Mouse (Mus musculus): ENCODE results near the gene Cfi. TPM values are rescaled to one million over a fixed set of nuclear protein-coding genes. Genes with fewer than 3 reads are reported as not detected.
A peak's percentile ranks its signal among the peaks of the same experiment; 100 is the strongest.

Gene Cfi
- polyA plus RNA-seq, 1 experiment from 2014 or later: not detected

- no peak overlapping the region for H3K4me2 ChIP-seq (ENCODE audit: low read depth)
- H3K36me3 ChIP-seq (ENCODE audit: control insufficient read depth, insufficient read depth, low read length): peaks cover 5% of the 10 kb centered on the region
- H3K4me3 ChIP-seq (ENCODE audit: low read depth, low read length): no peak overlapping the region
- H3K27ac ChIP-seq (ENCODE audit: low read depth, low read length): no peak overlapping the region
- 62% methylated on average over 5 of the region's 5 CpGs for WGBS
- H3K27me3 ChIP-seq (ENCODE audit: control insufficient read depth, insufficient read depth, low read length): no peaks in the 10 kb centered on the region
- ATAC-seq (ENCODE audit: insufficient read depth, low FRiP score, low TSS enrichment) (no peak), DNase-seq (ENCODE audit: low spot score) (no peak)
- no peak overlapping the region for H3K9ac ChIP-seq (ENCODE audit: low read length)
- H3K9me3 ChIP-seq (ENCODE audit: control insufficient read depth, low read length): no peaks in the 10 kb centered on the region
- H3K4me1 ChIP-seq (ENCODE audit: control insufficient read depth, insufficient read depth, low read length): no peaks in the 10 kb centered on the region
Observed at GRCm38 (mm10) chr3:129823293-129823692, 12.4 kb upstream of the Cfi start.

- DNase-seq (ENCODE audit: low spot score) (no peak), ATAC-seq (ENCODE audit: insufficient read depth, low FRiP score, low TSS enrichment) (no peak)
- 92% methylated on average over 4 of the region's 4 CpGs for WGBS
- Histone ChIP-seq H3K36me3 (ENCODE audit: control insufficient read depth, insufficient read depth, low read length) (peaks cover 5% of the 10 kb centered on the region), H3K27ac (ENCODE audit: low read depth, low read length) (no peak overlapping the region), H3K4me1 (ENCODE audit: control insufficient read depth, insufficient read depth, low read length) (no peaks in the 10 kb centered on the region), H3K9me3 (ENCODE audit: control insufficient read depth, low read length) (no peaks in the 10 kb centered on the region), H3K9ac (ENCODE audit: low read length) (no peak overlapping the region), H3K27me3 (ENCODE audit: control insufficient read depth, insufficient read depth, low read length) (no peaks in the 10 kb centered on the region), H3K4me3 (ENCODE audit: low read depth, low read length) (no peak overlapping the region), H3K4me2 (ENCODE audit: low read depth) (no peak overlapping the region)
Observed at GRCm38 (mm10) chr3:129824146-129824545, 11.5 kb upstream of the Cfi start.

GRCm38 (mm10) chr3:129824891-129825290, 10.8 kb upstream of the Cfi start:
- Histone ChIP-seq H3K27me3 (ENCODE audit: control insufficient read depth, insufficient read depth, low read length) (no peaks in the 10 kb centered on the region), H3K4me1 (ENCODE audit: control insufficient read depth, insufficient read depth, low read length) (peaks cover 7% of the 10 kb centered on the region), H3K9ac (ENCODE audit: low read length) (no peak overlapping the region), H3K9me3 (ENCODE audit: control insufficient read depth, low read length) (no peaks in the 10 kb centered on the region), H3K4me3 (ENCODE audit: low read depth, low read length) (no peak overlapping the region), H3K27ac (ENCODE audit: low read depth, low read length) (no peak overlapping the region), H3K4me2 (ENCODE audit: low read depth) (no peak overlapping the region), H3K36me3 (ENCODE audit: control insufficient read depth, insufficient read depth, low read length) (peaks cover 5% of the 10 kb centered on the region)
- WGBS: 95% methylated on average over 10 of the region's 10 CpGs
- DNase-seq (ENCODE audit: low spot score): no peak
- no peak for ATAC-seq (ENCODE audit: insufficient read depth, low FRiP score, low TSS enrichment)

- H3K27me3 ChIP-seq (ENCODE audit: control insufficient read depth, insufficient read depth, low read length): no peaks in the 10 kb centered on the region
- H3K4me1 ChIP-seq (ENCODE audit: control insufficient read depth, insufficient read depth, low read length): peaks cover 9% of the 10 kb centered on the region
- WGBS: 89% methylated on average over 10 of the region's 10 CpGs
- no peak overlapping the region for H3K27ac ChIP-seq (ENCODE audit: low read depth, low read length)
- no peak overlapping the region for H3K4me3 ChIP-seq (ENCODE audit: low read depth, low read length)
- no peak overlapping the region for H3K4me2 ChIP-seq (ENCODE audit: low read depth)
- H3K9me3 ChIP-seq (ENCODE audit: control insufficient read depth, low read length): no peaks in the 10 kb centered on the region
- ATAC-seq (ENCODE audit: insufficient read depth, low FRiP score, low TSS enrichment) (no peak), DNase-seq (ENCODE audit: low spot score) (no peak)
- no peak overlapping the region for H3K9ac ChIP-seq (ENCODE audit: low read length)
- peaks cover 5% of the 10 kb centered on the region for H3K36me3 ChIP-seq (ENCODE audit: control insufficient read depth, insufficient read depth, low read length)
Observed at GRCm38 (mm10) chr3:129826691-129827090, 9.0 kb upstream of the Cfi start.

GRCm38 (mm10) chr3:129827691-129828090, 8.0 kb upstream of the Cfi start:
- no peak overlapping the region for H3K9ac ChIP-seq (ENCODE audit: low read length)
- H3K4me3 ChIP-seq (ENCODE audit: low read depth, low read length): no peak overlapping the region
- ATAC-seq (ENCODE audit: insufficient read depth, low FRiP score, low TSS enrichment) (no peak), DNase-seq (ENCODE audit: low spot score) (no peak)
- peaks cover 5% of the 10 kb centered on the region for H3K36me3 ChIP-seq (ENCODE audit: control insufficient read depth, insufficient read depth, low read length)
- H3K4me2 ChIP-seq (ENCODE audit: low read depth): no peak overlapping the region
- no peaks in the 10 kb centered on the region for H3K27me3 ChIP-seq (ENCODE audit: control insufficient read depth, insufficient read depth, low read length)
- no peak overlapping the region for H3K27ac ChIP-seq (ENCODE audit: low read depth, low read length)
- H3K4me1 ChIP-seq (ENCODE audit: control insufficient read depth, insufficient read depth, low read length): peaks cover 9% of the 10 kb centered on the region
- 93% methylated on average over 5 of the region's 5 CpGs for WGBS
- no peaks in the 10 kb centered on the region for H3K9me3 ChIP-seq (ENCODE audit: control insufficient read depth, low read length)

- Histone ChIP-seq H3K9ac (ENCODE audit: low read length) (peak overlapping the region; percentile 84), H3K4me3 (ENCODE audit: low read depth, low read length) (peak overlapping the region; percentile 92), H3K4me2 (ENCODE audit: low read depth) (peak overlapping the region; percentile 49), H3K27ac (ENCODE audit: low read depth, low read length) (peak overlapping the region; percentile 82; the same call in 1 of the 2 replicates), H3K27me3 (ENCODE audit: control insufficient read depth, insufficient read depth, low read length) (no peaks in the 10 kb centered on the region), H3K36me3 (ENCODE audit: control insufficient read depth, insufficient read depth, low read length) (peaks cover 4% of the 10 kb centered on the region), H3K9me3 (ENCODE audit: control insufficient read depth, low read length) (no peaks in the 10 kb centered on the region), H3K4me1 (ENCODE audit: control insufficient read depth, insufficient read depth, low read length) (peaks cover 9% of the 10 kb centered on the region)
- no peak for DNase-seq (ENCODE audit: low spot score)
- ATAC-seq (ENCODE audit: insufficient read depth, low FRiP score, low TSS enrichment): no peak
- WGBS: under 1% methylated on average over 41 of the region's 45 CpGs
Observed at GRCm38 (mm10) chr3:129830626-129831025, 5.1 kb upstream of the Cfi start.

GRCm38 (mm10) chr3:129831035-129831568, 4.6 kb upstream of the Cfi start, which contains the start of gene Gar1:
TSS of gene Gar1 (minus strand) at chr3:129831396.
- ATAC-seq (ENCODE audit: insufficient read depth, low FRiP score, low TSS enrichment) (peak; percentile 93), DNase-seq (ENCODE audit: low spot score) (peak; percentile 97)
- Histone ChIP-seq H3K9ac (ENCODE audit: low read length) (peak within 1 kb of the TSS; percentile 84), H3K27me3 (ENCODE audit: control insufficient read depth, insufficient read depth, low read length) (no peaks in the 10 kb centered on the region), H3K36me3 (ENCODE audit: control insufficient read depth, insufficient read depth, low read length) (peaks cover 3% of the 10 kb centered on the region), H3K4me1 (ENCODE audit: control insufficient read depth, insufficient read depth, low read length) (peaks cover 9% of the 10 kb centered on the region), H3K4me3 (ENCODE audit: low read depth, low read length) (peak within 1 kb of the TSS; percentile 92), H3K9me3 (ENCODE audit: control insufficient read depth, low read length) (no peaks in the 10 kb centered on the region), H3K4me2 (ENCODE audit: low read depth) (peak within 1 kb of the TSS; percentile 49), H3K27ac (ENCODE audit: low read depth, low read length) (peak within 1 kb of the TSS; percentile 82)
- under 1% methylated on average over 60 of the region's 60 CpGs for WGBS

GRCm38 (mm10) chr3:129836051-129836697, 490 bp downstream of the Cfi start:
- H3K9me3 ChIP-seq (ENCODE audit: control insufficient read depth, low read length): no peaks in the 10 kb centered on the region
- H3K4me1 ChIP-seq (ENCODE audit: control insufficient read depth, insufficient read depth, low read length): no peaks in the 10 kb centered on the region
- no peaks in the 10 kb centered on the region for H3K36me3 ChIP-seq (ENCODE audit: control insufficient read depth, insufficient read depth, low read length)
- H3K4me2 ChIP-seq (ENCODE audit: low read depth): no peak overlapping the region
- 25% methylated on average over 11 of the region's 11 CpGs for WGBS
- H3K27ac ChIP-seq (ENCODE audit: low read depth, low read length): no peak overlapping the region
- no peaks in the 10 kb centered on the region for H3K27me3 ChIP-seq (ENCODE audit: control insufficient read depth, insufficient read depth, low read length)
- no peak overlapping the region for H3K4me3 ChIP-seq (ENCODE audit: low read depth, low read length)
- peak; percentile 14 for DNase-seq (ENCODE audit: low spot score)
- H3K9ac ChIP-seq (ENCODE audit: low read length): no peak overlapping the region
- no peak for ATAC-seq (ENCODE audit: insufficient read depth, low FRiP score, low TSS enrichment)

- Histone ChIP-seq H3K9me3 (ENCODE audit: control insufficient read depth, low read length) (no peaks in the 10 kb centered on the region), H3K27ac (ENCODE audit: low read depth, low read length) (no peak overlapping the region), H3K9ac (ENCODE audit: low read length) (no peak overlapping the region), H3K36me3 (ENCODE audit: control insufficient read depth, insufficient read depth, low read length) (no peaks in the 10 kb centered on the region), H3K4me1 (ENCODE audit: control insufficient read depth, insufficient read depth, low read length) (no peaks in the 10 kb centered on the region), H3K4me3 (ENCODE audit: low read depth, low read length) (no peak overlapping the region), H3K27me3 (ENCODE audit: control insufficient read depth, insufficient read depth, low read length) (no peaks in the 10 kb centered on the region), H3K4me2 (ENCODE audit: low read depth) (no peak overlapping the region)
- DNase-seq (ENCODE audit: low spot score) (no peak), ATAC-seq (ENCODE audit: insufficient read depth, low FRiP score, low TSS enrichment) (no peak)
- WGBS: 90% methylated on average over 6 of the region's 6 CpGs
Observed at GRCm38 (mm10) chr3:129836965-129837364, 1.3 kb downstream of the Cfi start.

Data from neural tube, embryonic 11.5 days (tissue).